Mouse (Mus musculus) limb, embryonic 14.5 days (tissue): ENCODE measurements around the gene Lcp2. TPM values are rescaled to one million over a fixed set of nuclear protein-coding genes. Genes with fewer than 3 reads are reported as not detected.

Experiments
- ATAC-seq: fragments of 200-750 bp; cut with Nextera tagmentation; 2 replicates; pipeline ENCODE4 v1.8.0; 2017; ENCODE audit warnings: low read depth, moderate number of reproducible peaks, moderate TSS enrichment; ENCODE audit not compliant: low FRiP score
- DNase-seq: peaks from one replicate; pipeline ENCODE4 v3.0.0-alpha.2; 2015; ENCODE audit warnings: low spot score
- H3K27ac ChIP-seq: fragments of 300-500 bp; sonication (generic); replicated peaks from 2 replicates; pipeline ENCODE4 v1.5.1; 2014; ENCODE audit warnings: low read depth, mild to moderate bottlenecking, low read length, moderate library complexity, mixed read lengths
- H3K27me3 ChIP-seq: fragments of 300-500 bp; sonication (generic); 2 replicates; pipeline ENCODE4 v1.6.1; 2014; ENCODE audit warnings: low read length, mixed read lengths; ENCODE audit not compliant: control insufficient read depth, insufficient read depth
- H3K36me3 ChIP-seq: fragments of 300-500 bp; sonication (generic); 2 replicates; pipeline ENCODE4 v1.6.1; 2014; ENCODE audit warnings: mild to moderate bottlenecking, low read length, moderate library complexity, mixed read lengths; ENCODE audit not compliant: control insufficient read depth, insufficient read depth
- H3K4me1 ChIP-seq: fragments of 300-500 bp; sonication (generic); 2 replicates; pipeline ENCODE4 v1.6.1; 2014; ENCODE audit warnings: antibody characterized with exemption, low read length, mixed read lengths; ENCODE audit not compliant: control insufficient read depth, insufficient read depth
- H3K4me2 ChIP-seq: fragments of 300-500 bp; sonication (generic); replicated peaks from 2 replicates; pipeline ENCODE4 v1.6.1; 2014; ENCODE audit warnings: low read depth, mild to moderate bottlenecking, low read length, moderate library complexity; ENCODE audit not compliant: severe bottlenecking
- H3K4me3 ChIP-seq: fragments of 300-500 bp; sonication (generic); replicated peaks from 2 replicates; pipeline ENCODE4 v1.5.1; 2014; ENCODE audit warnings: low read length
- H3K9ac ChIP-seq: fragments of 300-500 bp; sonication (generic); 2 replicates; pipeline ENCODE4 v1.6.1; 2014; ENCODE audit warnings: mild to moderate bottlenecking, low read depth, low read length, moderate library complexity; ENCODE audit not compliant: severe bottlenecking
- H3K9me3 ChIP-seq: fragments of 300-500 bp; sonication (generic); 2 replicates; pipeline ENCODE4 v1.6.1; 2016; ENCODE audit warnings: low read length; ENCODE audit not compliant: control insufficient read depth
- POLR2A ChIP-seq: fragments of 200-500 bp; IDR thresholded peaks from 2 replicates; pipeline ENCODE4 v1.8.0; 2012; ENCODE audit warnings: inconsistent platforms, mild to moderate bottlenecking, moderate library complexity, borderline replicate concordance; ENCODE audit not compliant: insufficient read depth, insufficient read length; ENCODE audit errors: extremely low read depth
- WGBS: fragments of 180-500 bp; shearing (Covaris S2); extraction: QIAGEN DNeasy Blood & Tissue Kit; methylation state at CpG from one replicate; pipeline ENCODE4 v1.1.7; 2014; 5-methylcytosine and 5-hydroxymethylcytosine counted together
- polyA plus RNA-seq, 2 experiments: library from polyadenylated mRNA; depleted of rRNA in 1 of 2; stranded (reverse) in 1 of 2; unstranded in 1 of 2; fragments of >200 nt; fragmentation: Nextera tagmentation in 1 of 2; extraction: Ambion mirVana in 1 of 2; gene quantifications; 2 replicates each; pipeline versions ENCODE4 v1.2.1 to v1.2.3; 2012 to 2014

Lcp2 gene
- polyA plus RNA-seq, 2 experiments = 5.1 to 6.1 TPM

DNA sequence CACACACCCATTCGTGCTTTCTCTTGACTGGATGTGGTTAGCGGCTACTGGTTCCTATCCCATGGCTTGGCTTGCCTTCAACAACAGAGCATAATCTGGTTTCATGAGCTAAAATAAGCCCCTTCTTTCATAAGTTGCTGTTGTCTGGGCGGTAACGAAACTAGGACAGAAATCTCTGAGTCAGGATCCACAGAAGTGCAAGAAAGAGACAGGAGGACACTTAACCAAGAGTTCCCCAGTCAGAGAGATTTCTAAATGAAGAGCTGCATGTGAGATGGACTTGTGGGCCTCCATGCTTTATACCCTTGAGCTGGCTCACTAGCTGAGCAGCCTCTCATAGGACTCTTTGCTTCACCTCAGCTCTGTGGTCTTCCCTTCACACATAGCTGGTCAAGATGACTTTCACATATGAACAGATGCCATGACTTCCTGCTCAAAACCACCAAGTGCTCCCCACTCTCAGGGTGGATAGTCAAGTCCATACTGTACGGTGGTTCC, 12.7 kb upstream of the Lcp2 start:
- 93% methylated on average over 5 of the region's 5 CpGs for WGBS
- H3K36me3 ChIP-seq = no peaks in the 10 kb centered on the region
- no peaks in the 10 kb centered on the region for H3K27me3 ChIP-seq
- no peak for TF ChIP-seq POLR2A
- no peaks in the 10 kb centered on the region for H3K9me3 ChIP-seq
- DNase-seq = no peak
- H3K4me3 ChIP-seq = no peak overlapping the region
- ATAC-seq = no peak
- H3K4me1 ChIP-seq = 0 out of 2 replicates have a peak, but pooled peaks cover 4% of the 10 kb centered on the region
- H3K4me2 ChIP-seq = no peak overlapping the region
- no peak overlapping the region for H3K27ac ChIP-seq
- H3K9ac ChIP-seq = no peak overlapping the region

DNA sequence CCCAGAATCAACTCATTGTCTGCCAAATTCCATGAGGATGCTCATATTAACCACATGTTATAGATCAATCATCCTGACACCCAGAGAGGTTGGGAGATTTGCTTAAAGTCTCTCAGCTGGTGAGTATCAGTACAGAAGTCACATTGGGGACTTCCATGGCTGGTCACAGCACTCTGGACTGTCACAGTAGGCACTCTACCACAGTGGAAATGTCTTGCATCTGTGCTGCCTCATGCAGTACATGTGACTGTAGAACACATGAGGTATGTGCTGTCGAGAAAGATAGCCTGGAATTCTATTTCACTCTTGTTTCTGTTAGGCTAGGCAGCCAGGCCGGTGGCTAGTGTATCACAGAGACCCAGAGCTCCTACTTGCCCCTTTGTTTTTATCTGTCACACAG, 11.9 kb upstream of the Lcp2 start:
- Histone ChIP-seq H3K9ac (no peak overlapping the region), H3K4me3 (no peak overlapping the region), H3K9me3 (no peaks in the 10 kb centered on the region), H3K27me3 (no peaks in the 10 kb centered on the region), H3K36me3 (no peaks in the 10 kb centered on the region), H3K27ac (no peak overlapping the region), H3K4me2 (no peak overlapping the region), H3K4me1 (no peaks in the 10 kb centered on the region)
- DNase-seq (no peak), ATAC-seq (no peak)
- TF ChIP-seq POLR2A = no peak
- WGBS = 77% methylated on average over 2 of the region's 2 CpGs

DNA sequence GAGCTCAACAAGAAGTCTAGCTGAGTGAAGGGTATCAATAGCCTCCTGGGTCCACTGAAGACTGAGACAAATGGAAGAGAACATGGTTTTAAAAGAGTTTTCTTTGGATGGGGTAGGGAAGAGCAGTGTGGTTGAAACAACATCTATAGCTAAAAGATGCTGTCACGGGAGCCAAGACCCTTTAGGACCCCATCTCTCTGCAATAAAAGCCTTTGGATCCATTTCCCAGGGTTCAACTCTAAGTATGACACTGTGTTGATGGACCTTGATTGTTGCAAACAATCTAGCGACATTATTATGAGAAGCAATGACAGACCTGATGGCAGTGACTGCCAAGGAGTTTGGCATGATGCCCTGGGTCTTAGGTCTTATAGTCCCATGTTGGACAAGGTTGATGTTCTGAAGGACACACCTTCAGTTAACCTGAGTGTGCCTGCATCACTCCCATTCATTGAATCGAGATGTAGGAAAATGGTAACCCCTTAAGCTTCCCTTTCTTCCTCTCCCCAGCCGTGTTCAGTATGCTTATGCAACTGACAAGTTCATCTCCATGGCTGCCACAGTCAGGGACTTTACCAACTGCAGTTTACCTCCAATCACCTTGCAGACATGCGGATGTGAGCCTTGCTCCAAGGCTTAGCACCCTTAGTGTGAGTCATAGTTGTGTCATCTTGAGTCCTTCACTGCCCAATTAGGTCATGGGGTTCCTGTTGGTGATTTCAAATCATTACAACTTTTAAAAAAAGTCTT, 10.6 kb upstream of the Lcp2 start:
- Histone ChIP-seq H3K36me3 (no peaks in the 10 kb centered on the region), H3K4me3 (no peak overlapping the region), H3K9me3 (no peaks in the 10 kb centered on the region), H3K27me3 (no peaks in the 10 kb centered on the region), H3K4me2 (no peak overlapping the region), H3K4me1 (no peaks in the 10 kb centered on the region), H3K27ac (no peak overlapping the region), H3K9ac (no peak overlapping the region)
- DNase-seq = no peak
- no peak for ATAC-seq
- 83% methylated on average over 5 of the region's 5 CpGs for WGBS
- TF ChIP-seq POLR2A = no peak

DNA sequence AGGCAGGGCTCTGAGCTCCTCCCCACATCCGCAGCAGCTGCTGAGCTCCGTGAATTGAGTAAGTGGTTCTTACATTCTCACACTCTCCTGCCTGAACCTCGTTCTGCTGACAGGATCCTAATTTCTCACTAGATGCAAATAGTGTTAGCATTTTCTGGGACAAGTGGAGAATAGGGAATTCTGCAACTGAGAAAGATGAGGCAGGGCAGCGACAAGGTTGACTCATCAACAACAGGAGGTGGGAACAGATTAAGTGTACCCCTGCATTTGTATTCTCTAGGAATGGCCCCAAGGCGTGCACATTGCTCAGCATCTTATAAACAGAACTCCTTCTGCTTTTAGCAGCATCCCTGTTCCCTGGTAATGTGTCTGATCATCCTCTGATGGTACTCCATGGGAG, 6.7 kb upstream of the Lcp2 start:
- ATAC-seq = no peak
- no peak overlapping the region for H3K27ac ChIP-seq
- H3K9me3 ChIP-seq = no peaks in the 10 kb centered on the region
- no peaks in the 10 kb centered on the region for H3K27me3 ChIP-seq
- 77% methylated on average over 5 of the region's 5 CpGs for WGBS
- TF ChIP-seq POLR2A = no peak
- no peak overlapping the region for H3K9ac ChIP-seq
- H3K4me2 ChIP-seq = no peak overlapping the region
- no peaks in the 10 kb centered on the region for H3K36me3 ChIP-seq
- H3K4me3 ChIP-seq = no peak overlapping the region
- no peaks in the 10 kb centered on the region for H3K4me1 ChIP-seq
- DNase-seq = no peak

DNA sequence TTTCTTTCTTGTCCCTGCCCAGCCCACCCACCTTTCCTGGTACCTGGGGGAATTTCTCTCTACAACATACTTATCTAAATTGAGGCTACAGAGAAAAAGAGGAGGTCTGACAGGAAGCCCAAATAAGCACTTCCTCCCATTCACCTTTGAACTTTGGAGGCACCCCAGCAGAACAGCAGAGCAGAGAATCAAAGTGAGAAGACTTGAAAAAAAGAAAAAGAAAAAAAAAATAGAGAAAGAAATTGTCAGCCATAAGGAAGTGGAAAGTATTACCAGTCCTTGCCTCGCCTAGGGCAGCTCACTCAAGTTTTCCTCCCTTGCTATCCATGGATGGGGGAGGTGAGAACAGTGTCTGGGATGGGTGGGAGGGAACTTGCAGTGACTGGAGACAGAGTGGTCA, 3.9 kb upstream of the Lcp2 start:
- 68% methylated on average over 1 of the region's 1 CpGs for WGBS
- H3K9ac ChIP-seq = no peak overlapping the region
- no peak for ATAC-seq

More for the DNA sequence above, 3.9 kb upstream of the Lcp2 start:
- no peak for TF ChIP-seq POLR2A
- Histone ChIP-seq H3K27me3 (no peaks in the 10 kb centered on the region), H3K27ac (no peak overlapping the region), H3K4me2 (no peak overlapping the region), H3K9me3 (no peaks in the 10 kb centered on the region), H3K36me3 (no peaks in the 10 kb centered on the region), H3K4me1 (no peaks in the 10 kb centered on the region), H3K4me3 (no peak overlapping the region)
- DNase-seq = no peak
